Mouse (Mus musculus) heart, adult 2 months (tissue): ENCODE data around the gene Tst. TPM values are rescaled to one million over a fixed set of nuclear protein-coding genes. Genes with fewer than 3 reads are reported as not detected.

Experiments
- DNase-seq, 2 experiments: peaks; one replicate each; pipeline ENCODE4 v3.0.0; 2021
- H3K27ac ChIP-seq: fragments of 200-600 bp; 2 replicates; pipeline ENCODE4 v1.8.1; 2022
- H3K27me3 ChIP-seq: fragments of 200-500 bp; 2 replicates; pipeline ENCODE4 v1.6.1; 2012; ENCODE audit warnings: mild to moderate bottlenecking, low read length, inconsistent platforms, mixed read lengths; ENCODE audit not compliant: control insufficient read depth, insufficient read depth
- H3K36me3 ChIP-seq: fragments of 200-500 bp; 2 replicates; pipeline ENCODE4 v1.6.1; 2012; ENCODE audit warnings: low read length, inconsistent platforms; ENCODE audit not compliant: control insufficient read depth, insufficient read depth
- H3K4me1 ChIP-seq: fragments of 200-500 bp; 2 replicates; pipeline ENCODE4 v1.6.1; 2011; ENCODE audit warnings: low read length; ENCODE audit not compliant: control insufficient read depth, insufficient read depth
- H3K4me3 ChIP-seq: fragments of 200-600 bp; 2 replicates; pipeline ENCODE4 v1.8.1; 2022
- H3K79me2 ChIP-seq: fragments of 200-500 bp; replicated peaks from 2 replicates; pipeline ENCODE4 v1.6.1; 2012; ENCODE audit warnings: mild to moderate bottlenecking, inconsistent platforms, low read length, moderate library complexity, mixed read lengths; ENCODE audit not compliant: control insufficient read depth, insufficient read depth
- H3K9ac ChIP-seq: fragments of 200-500 bp; 2 replicates; pipeline ENCODE4 v1.6.1; 2012; ENCODE audit warnings: low read depth, mild to moderate bottlenecking, control low read depth, inconsistent platforms, low read length, mixed read lengths
- CTCF ChIP-seq: fragments of 200-600 bp; IDR thresholded peaks from 2 replicates; pipeline ENCODE4 v1.8.1; 2022; ENCODE audit warnings: antibody characterized with exemption, mild to moderate bottlenecking, moderate library complexity
- EP300 ChIP-seq: fragments of 200-500 bp; IDR thresholded peaks from 2 replicates; pipeline ENCODE4 v1.6.1; 2011; ENCODE audit warnings: low read depth, low read length, control low read depth; ENCODE audit not compliant: insufficient read depth
- POLR2A ChIP-seq: fragments of 200-500 bp; IDR thresholded peaks from 2 replicates; pipeline ENCODE4 v1.6.1; 2011; ENCODE audit warnings: mild to moderate bottlenecking, low read depth, low read length, control low read depth; ENCODE audit not compliant: insufficient read depth
- WGBS: fragments of 180-500 bp; shearing (Covaris S2); methylation state at CpG from one replicate; pipeline ENCODE4 v1.1.7; 2018; 5-methylcytosine and 5-hydroxymethylcytosine counted together
- intact Hi-C: fragments of 180-260 bp; cut with DNase I; formaldehyde crosslinking; loops from one replicate; pipeline ENCODE4 v1.15.1; 2025
- polyA plus RNA-seq: library from polyadenylated mRNA; depleted of rRNA; stranded (reverse); fragments of >200 nt; gene quantifications from 2 replicates; pipeline ENCODE4 v1.2.3, GENCODE M21; 2012
- total RNA-seq, 2 experiments: library from RNA; stranded (reverse); gene quantifications; 2 replicates each; pipeline ENCODE4 v1.2.3; 2021

Gene Tst
- total and polyA plus RNA-seq, 3 experiments: 19.1 to 41.7 (median 23.2) TPM

DNA sequence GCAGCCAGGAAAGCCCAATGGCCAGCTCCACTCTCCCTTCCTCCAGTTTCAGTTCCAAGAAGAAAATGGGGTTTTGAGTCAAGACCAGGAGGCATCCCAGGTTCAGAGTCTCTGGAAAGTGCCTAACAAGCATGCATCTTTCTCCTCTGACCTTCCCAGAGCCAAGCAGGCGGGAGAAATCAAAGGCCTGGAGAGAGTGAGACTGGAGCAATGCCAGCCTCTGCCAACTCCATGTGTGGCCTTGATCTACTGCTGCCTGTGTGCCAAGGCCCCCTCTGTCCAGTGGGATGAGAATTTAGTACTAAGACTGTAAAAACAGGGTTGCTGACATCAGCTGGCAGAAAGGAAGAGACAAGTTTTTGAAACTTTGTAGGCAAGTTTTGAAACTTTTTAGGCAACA lies 1.8 kb downstream of the Tst start:
- peaks cover 28% of the 10 kb centered on the region for H3K4me1 ChIP-seq
- intact Hi-C loops: no loop called here
- TF ChIP-seq EP300 (no peak), CTCF (no peak), POLR2A (no peak)
- 49% methylated on average over 1 of the region's 1 CpGs for WGBS
- no peak overlapping the region for H3K4me3 ChIP-seq
- no peak overlapping the region for H3K9ac ChIP-seq
- no peaks in the 10 kb centered on the region for H3K79me2 ChIP-seq
- no peaks in the 10 kb centered on the region; the same call in 1 of the 2 replicates for H3K36me3 ChIP-seq
- no peaks in the 10 kb centered on the region for H3K27me3 ChIP-seq
- peak overlapping the region; percentile 55 for H3K27ac ChIP-seq
- DNase-seq: peak; percentile 53 to 58

DNA sequence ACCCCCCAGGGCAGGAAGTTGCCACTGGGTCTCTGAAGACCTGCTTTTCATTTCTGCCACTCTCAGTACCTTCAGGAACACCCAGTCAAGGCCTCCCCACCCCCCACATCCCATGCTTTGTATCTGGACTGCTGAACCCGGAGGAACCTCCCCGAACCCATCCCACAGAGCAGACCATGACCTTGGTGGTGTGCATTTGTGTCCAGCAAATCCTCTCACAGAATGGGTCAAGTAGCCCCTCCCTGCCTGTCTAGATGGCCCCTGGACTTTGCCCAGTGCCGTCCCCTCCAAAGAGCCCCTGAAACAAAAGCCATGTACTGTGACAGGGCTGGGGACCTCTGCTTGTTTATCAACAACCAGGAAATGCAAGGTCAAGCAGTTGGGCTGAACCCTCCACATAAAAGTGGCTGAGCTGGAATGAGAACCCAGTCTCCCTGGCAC lies 2.4 kb downstream of the Tst start:
- DNase-seq: no peak
- Histone ChIP-seq H3K27me3 (no peaks in the 10 kb centered on the region), H3K4me3 (no peak overlapping the region), H3K9ac (no peak overlapping the region; the same call in 1 of the 2 replicates), H3K79me2 (no peaks in the 10 kb centered on the region), H3K36me3 (no peaks in the 10 kb centered on the region; the same call in 1 of the 2 replicates), H3K27ac (peak overlapping the region; percentile 55; the same call in 1 of the 2 replicates), H3K4me1 (peaks cover 28% of the 10 kb centered on the region)
- TF ChIP-seq CTCF (no peak), EP300 (no peak), POLR2A (no peak)
- intact Hi-C loops: no loop called here
- 34% methylated on average over 3 of the region's 3 CpGs for WGBS

DNA sequence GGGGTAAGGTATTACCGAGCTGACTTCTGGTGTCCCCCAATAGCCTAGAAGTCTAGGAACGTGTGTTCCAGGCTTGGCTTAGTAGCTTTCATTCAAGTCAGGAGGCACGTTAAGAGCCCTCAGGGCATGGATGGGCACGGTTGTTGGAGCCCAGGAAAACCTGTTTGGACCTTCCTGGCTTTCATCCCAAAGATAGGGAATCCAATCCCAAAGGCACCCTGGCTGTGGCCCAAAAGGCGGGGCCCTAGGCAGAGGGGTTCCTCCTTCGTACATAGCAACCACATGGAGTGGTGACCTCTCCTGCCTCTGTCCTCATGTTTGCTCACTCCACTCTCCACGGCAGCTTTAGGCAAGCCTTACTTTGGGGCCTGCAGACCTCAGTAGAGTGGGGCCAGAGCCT lies 3.3 kb downstream of the Tst start:
- TF ChIP-seq POLR2A (no peak), EP300 (no peak), CTCF (no peak)
- intact Hi-C loops: no loop called here
- DNase-seq: peak; percentile 43 to 51
- H3K4me3 ChIP-seq: no peak overlapping the region
- peak overlapping the region; percentile 48 for H3K27ac ChIP-seq
- no peaks in the 10 kb centered on the region; the same call in 1 of the 2 replicates for H3K36me3 ChIP-seq
- H3K27me3 ChIP-seq: no peaks in the 10 kb centered on the region
- no peaks in the 10 kb centered on the region for H3K79me2 ChIP-seq
- WGBS: 40% methylated on average over 7 of the region's 7 CpGs
- H3K4me1 ChIP-seq: peaks cover 28% of the 10 kb centered on the region
- H3K9ac ChIP-seq: no peak overlapping the region

DNA sequence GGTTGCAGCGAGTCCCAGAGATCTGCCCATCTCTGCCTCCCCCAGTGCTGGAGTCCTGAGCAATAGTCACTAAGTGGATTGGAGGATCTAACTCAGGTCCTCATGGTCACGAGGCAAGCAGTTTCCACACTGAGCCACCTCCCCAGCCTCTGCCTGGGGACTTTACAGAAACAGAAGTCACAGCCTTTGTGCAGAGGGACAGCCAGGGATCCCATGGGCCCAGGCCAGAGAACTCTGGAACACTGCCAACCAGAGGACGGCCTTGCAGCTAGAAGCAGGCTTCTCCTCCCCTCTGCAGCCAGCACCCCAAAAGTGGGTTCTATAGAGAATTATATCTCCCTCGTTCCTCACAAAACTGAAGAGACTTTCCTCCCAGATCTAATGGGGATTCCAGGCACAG lies 3.8 kb downstream of the Tst start:
- WGBS: 17% methylated on average over 4 of the region's 4 CpGs
- Histone ChIP-seq H3K36me3 (no peaks in the 10 kb centered on the region; the same call in 1 of the 2 replicates), H3K4me1 (peaks cover 25% of the 10 kb centered on the region), H3K27ac (peak overlapping the region; percentile 48), H3K27me3 (no peaks in the 10 kb centered on the region), H3K9ac (no peak overlapping the region), H3K4me3 (no peak overlapping the region), H3K79me2 (no peaks in the 10 kb centered on the region)
- intact Hi-C loops: no loop called here
- 0 out of 2 replicates have a peak, but pooled peaks have one; percentile 39 for TF ChIP-seq EP300
- TF ChIP-seq POLR2A: no peak
- DNase-seq: peak; percentile 76 to 83

DNA sequence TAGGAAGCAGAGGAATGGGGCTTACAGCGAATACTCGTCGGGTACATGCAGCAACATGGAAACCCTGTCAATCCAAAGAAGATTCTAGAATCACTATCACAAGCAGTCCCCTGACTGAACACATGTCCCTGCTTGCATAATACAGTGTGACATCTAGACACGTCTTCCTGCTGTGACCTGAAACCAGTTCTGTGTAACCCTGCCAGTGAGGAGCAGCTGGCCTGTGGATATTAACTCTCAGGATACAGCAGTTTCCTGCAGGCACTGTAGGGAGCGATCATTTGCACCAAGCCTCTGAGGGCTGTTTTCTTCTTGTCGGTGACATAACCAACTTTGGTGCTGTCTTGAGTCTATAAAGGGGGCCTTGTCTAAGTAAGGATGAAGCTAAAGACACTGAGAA lies 4.4 kb downstream of the Tst start:
- Histone ChIP-seq H3K4me3 (no peak overlapping the region), H3K27ac (peak overlapping the region; percentile 48; the same call in 1 of the 2 replicates), H3K9ac (no peak overlapping the region), H3K27me3 (no peaks in the 10 kb centered on the region), H3K4me1 (peaks cover 25% of the 10 kb centered on the region), H3K36me3 (no peaks in the 10 kb centered on the region; the same call in 1 of the 2 replicates), H3K79me2 (no peaks in the 10 kb centered on the region)
- intact Hi-C loops: no loop called here
- DNase-seq: no peak
- TF ChIP-seq EP300: no peak
- TF ChIP-seq POLR2A: no peak
- no peak for TF ChIP-seq CTCF
- WGBS: 32% methylated on average over 6 of the region's 6 CpGs

DNA sequence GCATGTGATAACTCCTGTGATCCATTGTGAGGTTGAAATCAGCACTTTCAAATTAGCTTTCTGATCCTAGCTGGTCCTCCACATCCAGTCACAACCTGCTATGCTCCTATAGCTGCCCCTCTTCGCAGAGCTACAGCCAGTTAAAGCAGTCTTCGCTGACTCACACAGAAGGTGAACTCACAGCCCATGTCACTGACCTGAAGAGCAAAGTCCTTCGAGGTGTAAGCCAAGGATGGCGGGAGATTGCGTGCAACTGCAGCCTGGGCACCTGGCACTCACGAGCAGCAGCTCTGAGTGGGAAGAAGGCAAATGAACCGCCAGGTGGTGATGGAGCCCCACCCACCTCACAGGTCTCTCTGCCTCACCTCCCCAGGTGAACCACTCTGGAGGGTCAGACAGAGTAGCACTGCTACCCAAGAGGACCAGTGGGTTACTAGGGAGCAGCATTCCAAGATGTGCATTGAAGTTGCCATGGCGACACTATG lies 10.2 kb downstream of the Tst start, which contains the start of gene Tex33:
Tex33 (minus strand) TSS at position 435 of the 485 bp plus-strand sequence.
- no peak for DNase-seq
- H3K36me3 ChIP-seq: no peaks in the 10 kb centered on the region
- intact Hi-C loops: no loop called here
- no peak within 1 kb of the TSS for H3K9ac ChIP-seq
- no peaks in the 10 kb centered on the region for H3K27me3 ChIP-seq
- H3K4me1 ChIP-seq: no peaks in the 10 kb centered on the region
- no peak within 1 kb of the TSS for H3K27ac ChIP-seq
- WGBS: 83% methylated on average over 8 of the region's 8 CpGs
- H3K4me3 ChIP-seq: no peak within 1 kb of the TSS
- TF ChIP-seq CTCF (no peak), POLR2A (no peak), EP300 (no peak)
- no peaks in the 10 kb centered on the region for H3K79me2 ChIP-seq
